Mouse (Mus musculus): ENCODE measurements around the gene Gm10490. TPM values are rescaled to one million over a fixed set of nuclear protein-coding genes. Genes with fewer than 3 reads are reported as not detected.

The Gm10490 gene
- polyA plus RNA-seq, 1 experiment: not detected

- no peak overlapping the region for H3K27ac ChIP-seq (ENCODE audit: insufficient read depth, low read depth, low read length)
- peak overlapping the region; percentile 28 for H3K4me3 ChIP-seq (ENCODE audit: insufficient read depth, low read length)
- H3K4me1 ChIP-seq (ENCODE audit: control insufficient read depth, insufficient read depth, low read length): no peaks in the 10 kb centered on the region
- TF ChIP-seq CTCF (IDR thresholded peaks at IDR 0.05; ENCODE audit: low read depth, low read length) (no peak), POLR2A (IDR thresholded peaks at IDR 0.05; ENCODE audit: borderline replicate concordance, low read depth, low read length) (no peak)
Observed at GRCm38 (mm10) chrX:7922032-7922431, 12.7 kb downstream of the Gm10490 start.

DNA sequence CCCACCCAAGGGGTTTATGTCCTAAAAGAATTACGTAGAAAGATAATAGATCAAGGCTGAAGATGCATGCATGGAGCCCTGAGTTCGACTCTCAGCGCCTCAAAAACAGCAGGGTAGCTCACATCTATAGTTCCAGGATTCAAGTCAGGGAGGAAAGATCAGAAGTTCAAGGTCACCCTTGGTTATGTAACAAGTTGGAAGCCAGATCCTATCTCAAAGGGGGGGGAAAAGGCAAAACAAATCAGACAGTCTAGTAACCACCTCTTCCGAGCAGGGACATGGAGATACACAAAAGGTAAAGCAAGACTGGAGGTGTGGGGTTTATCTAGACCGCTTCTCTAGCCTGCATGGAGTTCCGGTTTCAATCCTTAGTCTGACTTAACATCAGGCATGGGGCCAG, 16.9 kb downstream of the Gm10490 start:
- H3K4me1 ChIP-seq (ENCODE audit: control insufficient read depth, insufficient read depth, low read length): no peaks in the 10 kb centered on the region
- H3K4me3 ChIP-seq (ENCODE audit: insufficient read depth, low read length): no peak overlapping the region
- TF ChIP-seq POLR2A (IDR thresholded peaks at IDR 0.05; ENCODE audit: borderline replicate concordance, low read depth, low read length): no peak
- TF ChIP-seq CTCF (IDR thresholded peaks at IDR 0.05; ENCODE audit: low read depth, low read length): no peak
- H3K27ac ChIP-seq (ENCODE audit: insufficient read depth, low read depth, low read length): no peak overlapping the region

DNA sequence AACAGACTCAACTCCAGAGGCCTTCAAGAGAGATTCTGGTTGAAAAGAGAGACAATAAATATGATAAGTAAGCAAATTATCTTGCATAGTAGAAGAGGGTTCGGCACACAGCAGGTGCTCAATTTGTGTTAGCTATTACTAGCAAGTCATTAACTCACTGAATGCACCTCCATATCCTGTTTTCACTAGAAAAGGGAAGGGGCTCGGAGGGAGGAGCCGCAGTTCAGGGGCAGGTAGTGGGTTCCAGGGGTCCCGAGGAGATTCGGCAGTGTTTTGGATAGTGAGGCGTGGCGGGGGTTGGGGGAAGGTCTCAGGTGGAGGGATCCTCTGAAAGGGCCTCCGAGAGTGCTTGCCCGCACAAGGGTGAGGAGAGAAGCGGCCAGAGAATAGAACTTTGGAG, 17.8 kb downstream of the Gm10490 start:
- Histone ChIP-seq H3K4me1 (ENCODE audit: control insufficient read depth, insufficient read depth, low read length) (no peaks in the 10 kb centered on the region), H3K4me3 (ENCODE audit: insufficient read depth, low read length) (peak overlapping the region; percentile 17), H3K27ac (ENCODE audit: insufficient read depth, low read depth, low read length) (no peak overlapping the region)
- TF ChIP-seq CTCF (IDR thresholded peaks at IDR 0.05; ENCODE audit: low read depth, low read length) (no peak), POLR2A (IDR thresholded peaks at IDR 0.05; ENCODE audit: borderline replicate concordance, low read depth, low read length) (no peak)

DNA sequence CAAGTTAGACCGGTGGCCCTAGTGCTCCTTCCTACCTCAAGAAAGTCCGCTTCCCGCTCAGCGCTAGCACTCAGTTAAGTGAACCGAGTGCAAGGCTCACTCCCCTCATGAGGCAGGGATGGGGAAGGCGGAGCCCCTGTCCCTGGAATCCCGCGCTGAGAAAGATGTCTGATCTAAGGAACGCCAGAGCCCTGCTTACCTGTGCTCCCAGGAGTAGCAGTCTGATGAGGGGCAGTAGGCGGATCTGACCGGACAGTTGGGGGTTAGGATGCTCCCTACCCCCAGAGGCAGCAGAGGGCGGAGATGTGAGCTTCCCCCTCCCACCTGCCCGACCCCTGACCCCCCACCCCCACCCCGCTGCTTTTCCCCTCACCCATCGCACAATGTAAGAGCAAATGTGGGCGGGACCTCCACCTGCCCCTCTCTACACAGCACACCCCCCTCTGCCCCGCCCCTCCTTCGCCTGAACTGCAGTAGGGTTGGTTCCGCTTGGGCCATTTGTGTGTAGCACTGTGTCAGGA, 19.0 kb downstream of the Gm10490 start, which contains the start of gene Eras:
Eras (minus strand) TSS at position 338 of the 521 bp plus-strand sequence.
- Histone ChIP-seq H3K4me1 (ENCODE audit: control insufficient read depth, insufficient read depth, low read length) (no peaks in the 10 kb centered on the region), H3K4me3 (ENCODE audit: insufficient read depth, low read length) (peak within 1 kb of the TSS; percentile 17), H3K27ac (ENCODE audit: insufficient read depth, low read depth, low read length) (no peak within 1 kb of the TSS)
- no peak for TF ChIP-seq POLR2A (IDR thresholded peaks at IDR 0.05; ENCODE audit: borderline replicate concordance, low read depth, low read length)
- TF ChIP-seq CTCF (IDR thresholded peaks at IDR 0.05; ENCODE audit: low read depth, low read length): no peak

DNA sequence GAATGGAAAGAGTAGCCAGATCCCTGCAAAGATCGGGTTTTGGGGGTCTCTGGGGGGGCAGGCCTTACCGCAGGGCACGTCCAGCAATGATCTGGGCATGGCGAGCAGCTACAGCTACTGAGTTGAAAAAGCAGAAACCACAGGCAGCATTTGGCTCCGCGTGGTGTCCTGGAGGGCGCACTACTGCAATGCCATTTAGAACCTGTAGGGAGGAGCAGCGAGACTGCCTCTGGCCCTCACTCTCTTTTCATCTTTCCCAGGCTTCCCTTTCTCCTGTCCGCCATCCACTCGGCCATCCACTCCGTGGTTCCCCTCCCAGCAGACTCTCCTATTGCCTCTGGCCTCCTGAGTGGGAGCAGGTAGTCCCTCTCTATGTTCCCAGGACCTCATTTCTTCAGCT, 27.5 kb downstream of the Gm10490 start:
- no peaks in the 10 kb centered on the region for H3K4me1 ChIP-seq (ENCODE audit: control insufficient read depth, insufficient read depth, low read length)
- H3K4me3 ChIP-seq (ENCODE audit: insufficient read depth, low read length): no peak overlapping the region
- TF ChIP-seq POLR2A (IDR thresholded peaks at IDR 0.05; ENCODE audit: borderline replicate concordance, low read depth, low read length) (no peak), CTCF (IDR thresholded peaks at IDR 0.05; ENCODE audit: low read depth, low read length) (no peak)
- H3K27ac ChIP-seq (ENCODE audit: insufficient read depth, low read depth, low read length): no peak overlapping the region

- Histone ChIP-seq H3K4me3 (ENCODE audit: insufficient read depth, low read length) (no peak overlapping the region), H3K4me1 (ENCODE audit: control insufficient read depth, insufficient read depth, low read length) (no peaks in the 10 kb centered on the region), H3K27ac (ENCODE audit: insufficient read depth, low read depth, low read length) (no peak overlapping the region)
- TF ChIP-seq POLR2A (IDR thresholded peaks at IDR 0.05; ENCODE audit: borderline replicate concordance, low read depth, low read length) (no peak), CTCF (IDR thresholded peaks at IDR 0.05; ENCODE audit: low read depth, low read length) (no peak)
Observed at GRCm38 (mm10) chrX:7937667-7938066, 28.3 kb downstream of the Gm10490 start.

GRCm38 (mm10) chrX:7945618-7946017, 36.3 kb downstream of the Gm10490 start:
- no peak for TF ChIP-seq POLR2A (IDR thresholded peaks at IDR 0.05; ENCODE audit: borderline replicate concordance, low read depth, low read length)
- TF ChIP-seq CTCF (IDR thresholded peaks at IDR 0.05; ENCODE audit: low read depth, low read length): no peak
- Histone ChIP-seq H3K4me1 (ENCODE audit: control insufficient read depth, insufficient read depth, low read length) (peaks cover 4% of the 10 kb centered on the region), H3K4me3 (ENCODE audit: insufficient read depth, low read length) (no peak overlapping the region), H3K27ac (ENCODE audit: insufficient read depth, low read depth, low read length) (no peak overlapping the region)

DNA sequence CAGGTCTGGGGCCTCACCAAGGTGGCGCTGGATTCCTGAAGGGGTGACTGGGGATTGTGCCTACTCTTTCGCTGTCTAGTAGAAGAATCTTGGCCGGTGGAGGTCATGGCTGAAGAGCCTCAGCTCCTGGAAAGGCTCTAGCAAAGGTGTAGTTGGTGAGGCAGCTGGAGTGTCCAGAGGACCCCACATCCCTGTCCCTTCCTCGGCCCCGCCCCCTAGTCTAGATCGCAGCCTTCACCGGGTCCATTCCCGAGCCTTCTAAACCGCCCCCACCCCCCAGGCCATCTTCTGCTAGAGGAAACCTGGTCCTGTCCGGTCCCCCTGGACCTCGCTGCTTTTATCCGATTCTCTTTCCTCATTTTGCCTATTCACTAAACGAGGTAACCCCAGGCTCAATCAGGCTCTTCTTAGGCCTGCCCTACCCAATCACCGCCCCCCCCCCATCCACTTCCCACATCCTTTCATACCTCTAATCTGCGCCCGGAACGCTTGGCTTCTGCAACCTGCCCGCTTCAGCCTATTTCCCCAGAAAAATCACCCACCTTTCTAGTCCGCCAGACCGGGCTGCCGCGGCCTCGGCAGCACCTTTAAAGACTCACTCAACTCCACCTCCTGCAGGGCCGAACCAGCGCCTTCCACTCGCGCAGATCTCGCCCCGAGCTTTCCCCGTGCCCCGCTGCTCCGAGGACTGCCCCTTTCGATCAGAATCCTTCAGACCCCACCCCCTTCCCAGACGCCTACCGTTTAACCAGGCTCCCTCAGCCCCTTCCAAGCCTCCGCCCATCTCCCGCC, 38.0 kb downstream of the Gm10490 start, which contains the start of gene Hdac6:
Hdac6 (minus strand) TSS at position 782 of the 792 bp plus-strand sequence.
- peak within 1 kb of the TSS; percentile 32; the same call in 1 of the 2 replicates for H3K27ac ChIP-seq (ENCODE audit: insufficient read depth, low read depth, low read length)
- peaks cover 4% of the 10 kb centered on the region for H3K4me1 ChIP-seq (ENCODE audit: control insufficient read depth, insufficient read depth, low read length)
- no peak for TF ChIP-seq CTCF (IDR thresholded peaks at IDR 0.05; ENCODE audit: low read depth, low read length)
- TF ChIP-seq POLR2A (IDR thresholded peaks at IDR 0.05; ENCODE audit: borderline replicate concordance, low read depth, low read length): no peak
- H3K4me3 ChIP-seq (ENCODE audit: insufficient read depth, low read length): peak within 1 kb of the TSS; percentile 61

- Histone ChIP-seq H3K4me3 (ENCODE audit: insufficient read depth, low read length) (peak overlapping the region; percentile 61), H3K27ac (ENCODE audit: insufficient read depth, low read depth, low read length) (peak overlapping the region; percentile 32; the same call in 1 of the 2 replicates), H3K4me1 (ENCODE audit: control insufficient read depth, insufficient read depth, low read length) (peaks cover 4% of the 10 kb centered on the region)
- TF ChIP-seq CTCF (IDR thresholded peaks at IDR 0.05; ENCODE audit: low read depth, low read length) (no peak), POLR2A (IDR thresholded peaks at IDR 0.05; ENCODE audit: borderline replicate concordance, low read depth, low read length) (no peak)
Observed at GRCm38 (mm10) chrX:7947900-7948492, 38.7 kb downstream of the Gm10490 start.

DNA sequence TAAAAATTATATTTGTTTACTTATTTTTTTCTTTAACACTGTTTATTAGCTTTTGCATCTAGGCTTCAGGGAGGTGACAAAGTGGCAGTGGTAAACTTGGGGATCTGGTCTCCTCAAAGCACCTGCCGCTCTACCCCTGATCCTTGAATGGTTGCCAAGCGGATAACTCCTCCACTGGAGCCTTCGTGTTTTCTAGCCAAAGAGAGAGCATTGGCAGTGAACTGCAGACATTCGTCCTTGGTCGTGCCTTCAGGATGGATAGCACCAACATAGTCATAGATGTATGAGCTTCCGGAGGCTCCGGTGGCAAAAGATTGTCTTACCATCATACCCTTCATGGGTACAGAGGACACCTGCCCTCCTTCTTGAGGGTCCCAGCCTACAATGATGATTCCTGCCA, 40.7 kb downstream of the Gm10490 start:
- Histone ChIP-seq H3K27ac (ENCODE audit: insufficient read depth, low read depth, low read length) (no peak overlapping the region), H3K4me1 (ENCODE audit: control insufficient read depth, insufficient read depth, low read length) (peaks cover 4% of the 10 kb centered on the region), H3K4me3 (ENCODE audit: insufficient read depth, low read length) (no peak overlapping the region)
- TF ChIP-seq POLR2A (IDR thresholded peaks at IDR 0.05; ENCODE audit: borderline replicate concordance, low read depth, low read length) (no peak), CTCF (IDR thresholded peaks at IDR 0.05; ENCODE audit: low read depth, low read length) (no peak)

Data from bone marrow macrophage, adult 2 months (primary cell).